Mouse (Mus musculus): ENCODE measurements around the gene Prkar1b. TPM values are rescaled to one million over a fixed set of nuclear protein-coding genes. Genes with fewer than 3 reads are reported as not detected.

The Prkar1b gene
- polyA plus RNA-seq, 1 experiment from 2014 or later: 10.1 TPM

GRCm38 (mm10) chr5:139098991-139099972 lies 50.5 kb downstream of the Prkar1b start:
- H3K4me3 ChIP-seq: no peak overlapping the region
- H3K9ac ChIP-seq: no peak overlapping the region
- H3K4me2 ChIP-seq: no peak overlapping the region
- H3K9me3 ChIP-seq (replicated peaks): no peaks in the 10 kb centered on the region
- peak; percentile 53 for ATAC-seq (replicated peaks; ENCODE audit: insufficient number of reproducible peaks, insufficient read depth, low FRiP score, low read depth)
- WGBS: 25% methylated on average over 12 of the region's 12 CpGs
- no peaks in the 10 kb centered on the region for H3K36me3 ChIP-seq
- peaks cover 32% of the 10 kb centered on the region for H3K4me1 ChIP-seq (replicated peaks)
- H3K27me3 ChIP-seq: no peaks in the 10 kb centered on the region
- H3K27ac ChIP-seq: peak overlapping the region; percentile 75

DNA sequence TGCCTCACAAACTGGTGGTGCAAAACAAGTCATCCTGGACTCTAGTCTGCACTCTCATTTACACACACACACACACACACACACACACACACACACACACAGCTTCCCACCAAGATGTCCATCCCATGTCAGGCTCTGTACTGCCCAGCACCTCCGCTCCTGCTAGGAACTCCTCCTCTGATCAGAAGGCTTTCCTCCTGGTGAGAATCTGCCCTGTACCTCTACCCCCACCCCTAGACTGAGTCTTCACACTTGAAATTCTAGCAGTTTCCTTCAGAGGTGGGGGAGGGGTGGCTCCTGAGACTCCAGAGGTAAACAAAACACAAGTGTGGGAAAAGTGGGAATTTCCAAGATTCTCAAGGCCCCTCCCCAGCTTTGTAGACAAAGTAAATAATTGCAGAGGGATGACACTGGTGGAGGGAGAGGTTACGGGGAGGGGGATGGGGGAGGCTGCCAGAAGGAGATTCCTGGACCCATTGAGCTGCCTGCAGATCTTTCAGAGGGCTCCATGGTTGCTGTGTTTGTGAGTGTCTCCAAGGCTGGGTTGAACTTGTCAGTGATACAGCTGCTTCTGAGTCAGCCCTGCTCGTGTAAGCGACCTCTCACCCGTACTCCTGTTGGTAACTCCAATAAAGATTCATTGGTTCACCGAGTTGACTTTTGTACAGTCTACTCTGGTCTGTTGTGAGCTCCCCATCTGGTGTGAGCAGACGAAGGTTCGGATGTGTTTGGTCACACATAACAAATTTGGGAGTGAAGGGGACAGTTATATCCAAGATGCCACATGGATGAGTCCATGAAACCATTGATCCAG lies 54.3 kb downstream of the Prkar1b start:
- WGBS: 76% methylated on average over 8 of the region's 8 CpGs
- H3K9ac ChIP-seq: no peak overlapping the region
- H3K27me3 ChIP-seq: no peaks in the 10 kb centered on the region
- no peak overlapping the region for H3K4me2 ChIP-seq
- no peaks in the 10 kb centered on the region for H3K9me3 ChIP-seq (replicated peaks)
- ATAC-seq (replicated peaks; ENCODE audit: insufficient number of reproducible peaks, insufficient read depth, low FRiP score, low read depth): no peak
- no peaks in the 10 kb centered on the region for H3K36me3 ChIP-seq
- H3K4me3 ChIP-seq: no peak overlapping the region
- H3K4me1 ChIP-seq (replicated peaks): peaks cover 21% of the 10 kb centered on the region
- H3K27ac ChIP-seq: no peak overlapping the region

DNA sequence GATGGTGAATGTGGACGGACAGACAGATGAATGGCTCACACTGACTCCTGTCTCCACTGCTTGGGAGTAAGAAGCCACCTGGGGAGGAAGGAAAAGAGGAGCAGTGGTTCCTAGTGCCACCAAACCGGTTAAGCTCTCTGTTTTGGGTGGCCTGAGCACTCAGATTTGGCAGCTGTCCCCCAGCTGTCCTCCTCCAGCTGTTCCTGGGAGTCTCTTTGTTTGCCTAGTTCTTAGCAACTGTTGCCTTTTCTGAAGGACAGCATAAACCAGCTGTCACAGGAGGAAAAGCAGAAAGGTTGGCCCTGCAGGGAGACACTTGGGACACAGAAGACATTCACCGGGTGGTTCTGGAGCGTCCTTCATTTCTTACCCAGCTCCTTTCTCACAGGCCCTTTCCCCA lies 56.3 kb downstream of the Prkar1b start:
- H3K9ac ChIP-seq: no peak overlapping the region
- no peak overlapping the region for H3K4me2 ChIP-seq
- WGBS: 63% methylated on average over 4 of the region's 4 CpGs
- ATAC-seq (replicated peaks; ENCODE audit: insufficient number of reproducible peaks, insufficient read depth, low FRiP score, low read depth): no peak
- no peak overlapping the region for H3K4me3 ChIP-seq
- no peaks in the 10 kb centered on the region for H3K9me3 ChIP-seq (replicated peaks)
- no peaks in the 10 kb centered on the region for H3K36me3 ChIP-seq
- H3K4me1 ChIP-seq (replicated peaks): peaks cover 3% of the 10 kb centered on the region
- H3K27ac ChIP-seq: no peak overlapping the region
- no peaks in the 10 kb centered on the region for H3K27me3 ChIP-seq

DNA sequence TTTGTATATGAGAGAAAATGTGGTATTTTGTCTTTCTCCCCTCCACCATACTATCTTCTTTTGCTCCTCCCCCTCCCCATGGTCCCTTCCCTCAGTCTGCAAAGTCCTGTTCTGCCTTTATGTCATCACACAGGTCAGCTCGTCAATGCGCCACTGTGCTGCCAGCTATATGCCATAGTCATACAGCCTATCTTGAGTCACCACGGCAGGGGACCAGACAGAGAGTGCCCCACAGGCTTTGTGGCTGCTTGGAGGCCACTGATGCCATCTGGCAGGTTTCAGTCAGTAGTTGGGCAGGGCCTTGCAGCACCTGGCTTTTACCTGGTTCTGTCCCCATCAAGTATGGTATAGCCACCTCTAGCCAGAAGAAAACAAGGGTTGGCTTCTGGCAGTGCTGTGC lies 58.1 kb downstream of the Prkar1b start:
- Histone ChIP-seq H3K36me3 (no peaks in the 10 kb centered on the region), H3K27me3 (no peaks in the 10 kb centered on the region), H3K4me2 (no peak overlapping the region), H3K9ac (no peak overlapping the region), H3K4me3 (no peak overlapping the region), H3K27ac (no peak overlapping the region), H3K4me1 (replicated peaks) (peaks cover 5% of the 10 kb centered on the region; the same call in 1 of the 2 replicates), H3K9me3 (replicated peaks) (no peaks in the 10 kb centered on the region)
- ATAC-seq (replicated peaks; ENCODE audit: insufficient number of reproducible peaks, insufficient read depth, low FRiP score, low read depth): no peak
- WGBS: 74% methylated on average over 3 of the region's 3 CpGs

- Histone ChIP-seq H3K4me2 (no peak overlapping the region), H3K27ac (no peak overlapping the region), H3K9ac (no peak overlapping the region), H3K4me3 (no peak overlapping the region), H3K27me3 (no peaks in the 10 kb centered on the region), H3K36me3 (no peaks in the 10 kb centered on the region), H3K9me3 (replicated peaks) (no peaks in the 10 kb centered on the region), H3K4me1 (replicated peaks) (peaks cover 5% of the 10 kb centered on the region; the same call in 1 of the 2 replicates)
- ATAC-seq (replicated peaks; ENCODE audit: insufficient number of reproducible peaks, insufficient read depth, low FRiP score, low read depth): no peak
- WGBS: 80% methylated on average over 1 of the region's 1 CpGs
Measured at GRCm38 (mm10) chr5:139090162-139090561, 59.6 kb downstream of the Prkar1b start.

- Histone ChIP-seq H3K4me2 (no peak overlapping the region), H3K27ac (no peak overlapping the region), H3K9ac (no peak overlapping the region), H3K4me1 (replicated peaks) (peaks cover 24% of the 10 kb centered on the region), H3K27me3 (no peaks in the 10 kb centered on the region), H3K36me3 (no peaks in the 10 kb centered on the region), H3K4me3 (no peak overlapping the region), H3K9me3 (replicated peaks) (no peaks in the 10 kb centered on the region)
- 91% methylated on average over 5 of the region's 5 CpGs for WGBS
- ATAC-seq (replicated peaks; ENCODE audit: insufficient number of reproducible peaks, insufficient read depth, low FRiP score, low read depth): no peak
Measured at GRCm38 (mm10) chr5:139088173-139088572, 61.6 kb downstream of the Prkar1b start.

DNA sequence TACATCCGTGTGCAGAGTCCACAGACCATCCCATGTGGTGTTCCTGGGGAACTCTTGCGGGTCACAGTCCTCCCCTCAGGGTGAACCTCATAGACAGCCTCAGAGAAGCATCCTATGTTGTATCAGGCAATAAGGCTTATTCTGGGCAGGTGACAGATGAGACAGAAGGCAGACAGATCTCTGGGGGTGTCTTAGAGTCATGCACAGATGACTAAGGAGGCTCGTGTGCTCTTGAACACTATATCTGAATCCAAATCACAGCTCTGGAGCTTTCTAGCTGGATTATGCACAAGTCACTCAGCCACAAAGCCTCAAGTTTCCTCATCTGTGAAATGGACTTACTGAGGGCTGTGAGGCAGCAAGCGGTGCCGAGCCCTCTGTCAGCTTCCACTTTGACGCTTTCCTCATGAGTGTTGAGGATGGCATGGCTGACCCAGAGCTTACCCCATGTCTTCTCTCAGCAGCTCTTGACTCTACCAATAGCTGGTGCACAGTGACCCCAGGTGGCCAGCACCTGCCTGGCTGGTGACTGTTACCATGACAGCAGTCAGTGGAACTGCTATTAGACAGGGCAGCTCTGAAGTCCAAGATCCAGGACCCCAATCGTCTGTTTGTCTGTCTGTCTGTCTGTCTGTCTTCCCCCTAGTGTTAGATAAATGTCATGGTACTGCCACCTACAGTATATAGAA lies 64.8 kb downstream of the Prkar1b start:
- H3K36me3 ChIP-seq: no peaks in the 10 kb centered on the region
- no peaks in the 10 kb centered on the region for H3K9me3 ChIP-seq (replicated peaks)
- peak overlapping the region; percentile 49; the same call in 1 of the 2 replicates for H3K27ac ChIP-seq
- no peaks in the 10 kb centered on the region for H3K27me3 ChIP-seq
- H3K4me3 ChIP-seq: no peak overlapping the region
- WGBS: 57% methylated on average over 7 of the region's 7 CpGs
- peaks cover 48% of the 10 kb centered on the region for H3K4me1 ChIP-seq (replicated peaks)
- H3K4me2 ChIP-seq: no peak overlapping the region
- no peak overlapping the region for H3K9ac ChIP-seq
- ATAC-seq (replicated peaks; ENCODE audit: insufficient number of reproducible peaks, insufficient read depth, low FRiP score, low read depth): peak; percentile 61

GRCm38 (mm10) chr5:139084302-139084701 lies 65.5 kb downstream of the Prkar1b start:
- Histone ChIP-seq H3K9me3 (replicated peaks) (no peaks in the 10 kb centered on the region), H3K4me3 (no peak overlapping the region), H3K36me3 (no peaks in the 10 kb centered on the region), H3K9ac (no peak overlapping the region), H3K4me2 (no peak overlapping the region; the same call in 1 of the 2 replicates), H3K27me3 (no peaks in the 10 kb centered on the region), H3K4me1 (replicated peaks) (peaks cover 48% of the 10 kb centered on the region), H3K27ac (peak overlapping the region; percentile 49)
- ATAC-seq (replicated peaks; ENCODE audit: insufficient number of reproducible peaks, insufficient read depth, low FRiP score, low read depth): peak; percentile 56; the same call in 1 of the 2 replicates
- 34% methylated on average over 6 of the region's 6 CpGs for WGBS

GRCm38 (mm10) chr5:139083841-139084240 lies 66.0 kb downstream of the Prkar1b start:
- WGBS: 50% methylated on average over 4 of the region's 4 CpGs

GRCm38 (mm10) chr5:139081370-139081769 lies 68.4 kb downstream of the Prkar1b start:
- no peaks in the 10 kb centered on the region for H3K27me3 ChIP-seq
- 13% methylated on average over 6 of the region's 6 CpGs for WGBS
- H3K27ac ChIP-seq: peak overlapping the region; percentile 86
- peak overlapping the region; percentile 18; the same call in 1 of the 2 replicates for H3K4me2 ChIP-seq
- no peaks in the 10 kb centered on the region for H3K36me3 ChIP-seq
- H3K4me1 ChIP-seq (replicated peaks): peaks cover 57% of the 10 kb centered on the region
- peak; percentile 48; the same call in 1 of the 2 replicates for ATAC-seq (replicated peaks; ENCODE audit: insufficient number of reproducible peaks, insufficient read depth, low FRiP score, low read depth)
- H3K9me3 ChIP-seq (replicated peaks): no peaks in the 10 kb centered on the region
- H3K9ac ChIP-seq: no peak overlapping the region
- H3K4me3 ChIP-seq: no peak overlapping the region

More at GRCm38 (mm10) chr5:139083841-139084240, 66.0 kb downstream of the Prkar1b start:
- Histone ChIP-seq H3K27me3 (no peaks in the 10 kb centered on the region), H3K36me3 (no peaks in the 10 kb centered on the region), H3K4me2 (no peak overlapping the region; the same call in 1 of the 2 replicates), H3K4me1 (replicated peaks) (peaks cover 48% of the 10 kb centered on the region), H3K27ac (peak overlapping the region; percentile 49), H3K4me3 (no peak overlapping the region), H3K9me3 (replicated peaks) (no peaks in the 10 kb centered on the region), H3K9ac (no peak overlapping the region)
- no peak for ATAC-seq (replicated peaks; ENCODE audit: insufficient number of reproducible peaks, insufficient read depth, low FRiP score, low read depth)

GRCm38 (mm10) chr5:139078156-139078462 lies 71.7 kb downstream of the Prkar1b start:
- no peak overlapping the region for H3K9ac ChIP-seq
- no peaks in the 10 kb centered on the region for H3K36me3 ChIP-seq
- no peak overlapping the region for H3K27ac ChIP-seq
- H3K4me1 ChIP-seq (replicated peaks): peaks cover 50% of the 10 kb centered on the region
- H3K27me3 ChIP-seq: no peaks in the 10 kb centered on the region
- H3K4me3 ChIP-seq: no peak overlapping the region
- no peak overlapping the region for H3K4me2 ChIP-seq
- WGBS: 77% methylated on average over 4 of the region's 4 CpGs
- H3K9me3 ChIP-seq (replicated peaks): no peaks in the 10 kb centered on the region
- no peak for ATAC-seq (replicated peaks; ENCODE audit: insufficient number of reproducible peaks, insufficient read depth, low FRiP score, low read depth)
